Mouse (Mus musculus): ENCODE data around the gene Oas2. TPM values are rescaled to one million over a fixed set of nuclear protein-coding genes. Genes with fewer than 3 reads are reported as not detected.

Oas2 gene
- polyA plus RNA-seq, 1 experiment from 2014 or later, result 0.26 TPM

- ATAC-seq (ENCODE audit: insufficient number of reproducible peaks, insufficient read depth, low FRiP score, low TSS enrichment), result no peak
- H3K4me3 ChIP-seq, result 0 out of 2 replicates have a peak overlapping the region, but pooled peaks have one; percentile 14
- peaks cover 31% of the 10 kb centered on the region for H3K4me1 ChIP-seq
- peak overlapping the region; percentile 41 for H3K4me2 ChIP-seq (replicated peaks)
- no peaks in the 10 kb centered on the region for H3K36me3 ChIP-seq
- H3K9me3 ChIP-seq, result no peaks in the 10 kb centered on the region
- no peak overlapping the region for H3K9ac ChIP-seq
- no peak overlapping the region for H3K27ac ChIP-seq
- 39% methylated on average over 11 of the region's 13 CpGs for WGBS
- peaks cover 66% of the 10 kb centered on the region for H3K27me3 ChIP-seq
These were observed 42.7 kb downstream of the Oas2 start for GRCm38 (mm10) chr5:120706976-120707375.

GRCm38 (mm10) chr5:120706541-120706940, 43.1 kb downstream of the Oas2 start:
- Histone ChIP-seq H3K36me3 (no peaks in the 10 kb centered on the region), H3K9me3 (no peaks in the 10 kb centered on the region), H3K27ac (no peak overlapping the region), H3K4me2 (replicated peaks) (peak overlapping the region; percentile 41), H3K4me1 (peaks cover 31% of the 10 kb centered on the region), H3K9ac (no peak overlapping the region), H3K27me3 (peaks cover 62% of the 10 kb centered on the region), H3K4me3 (0 out of 2 replicates have a peak overlapping the region, but pooled peaks have one; percentile 14)
- ATAC-seq (ENCODE audit: insufficient number of reproducible peaks, insufficient read depth, low FRiP score, low TSS enrichment), result no peak
- 1% methylated on average over 16 of the region's 16 CpGs for WGBS

- WGBS, result 48% methylated on average over 6 of the region's 6 CpGs
- Histone ChIP-seq H3K36me3 (no peaks in the 10 kb centered on the region), H3K9me3 (no peaks in the 10 kb centered on the region), H3K27ac (no peak overlapping the region), H3K4me1 (peaks cover 18% of the 10 kb centered on the region), H3K9ac (no peak overlapping the region), H3K4me3 (no peak overlapping the region), H3K4me2 (replicated peaks) (no peak overlapping the region), H3K27me3 (peaks cover 59% of the 10 kb centered on the region)
- no peak for ATAC-seq (ENCODE audit: insufficient number of reproducible peaks, insufficient read depth, low FRiP score, low TSS enrichment)
These were observed 45.2 kb downstream of the Oas2 start for GRCm38 (mm10) chr5:120704421-120704820.

GRCm38 (mm10) chr5:120703660-120704059, 46.0 kb downstream of the Oas2 start:
- H3K27ac ChIP-seq, result no peak overlapping the region

GRCm38 (mm10) chr5:120702969-120703368, 46.7 kb downstream of the Oas2 start:
- H3K27me3 ChIP-seq, result peaks cover 49% of the 10 kb centered on the region
- H3K4me3 ChIP-seq, result no peak overlapping the region
- no peaks in the 10 kb centered on the region for H3K9me3 ChIP-seq
- no peak overlapping the region for H3K4me2 ChIP-seq (replicated peaks)
- no peak overlapping the region for H3K9ac ChIP-seq
- no peak overlapping the region for H3K27ac ChIP-seq
- no peak for ATAC-seq (ENCODE audit: insufficient number of reproducible peaks, insufficient read depth, low FRiP score, low TSS enrichment)
- H3K4me1 ChIP-seq, result peaks cover 25% of the 10 kb centered on the region
- WGBS, result 95% methylated on average over 2 of the region's 2 CpGs
- H3K36me3 ChIP-seq, result no peaks in the 10 kb centered on the region

More at GRCm38 (mm10) chr5:120703660-120704059, 46.0 kb downstream of the Oas2 start:
- no peak overlapping the region for H3K9ac ChIP-seq
- H3K4me1 ChIP-seq, result peaks cover 22% of the 10 kb centered on the region
- H3K36me3 ChIP-seq, result no peaks in the 10 kb centered on the region
- WGBS, result 77% methylated on average over 3 of the region's 3 CpGs
- H3K27me3 ChIP-seq, result peaks cover 53% of the 10 kb centered on the region
- H3K4me3 ChIP-seq, result no peak overlapping the region
- no peak overlapping the region for H3K4me2 ChIP-seq (replicated peaks)
- ATAC-seq (ENCODE audit: insufficient number of reproducible peaks, insufficient read depth, low FRiP score, low TSS enrichment), result no peak
- H3K9me3 ChIP-seq, result no peaks in the 10 kb centered on the region

GRCm38 (mm10) chr5:120702421-120702820, 47.2 kb downstream of the Oas2 start:
- H3K27me3 ChIP-seq, result peaks cover 45% of the 10 kb centered on the region
- H3K4me3 ChIP-seq, result no peak overlapping the region
- H3K4me2 ChIP-seq (replicated peaks), result no peak overlapping the region
- no peaks in the 10 kb centered on the region for H3K36me3 ChIP-seq
- no peak for ATAC-seq (ENCODE audit: insufficient number of reproducible peaks, insufficient read depth, low FRiP score, low TSS enrichment)
- WGBS, result 80% methylated on average over 4 of the region's 4 CpGs
- H3K27ac ChIP-seq, result no peak overlapping the region
- no peak overlapping the region for H3K9ac ChIP-seq
- H3K4me1 ChIP-seq, result peaks cover 25% of the 10 kb centered on the region
- H3K9me3 ChIP-seq, result no peaks in the 10 kb centered on the region

GRCm38 (mm10) chr5:120700996-120701790, 48.5 kb downstream of the Oas2 start:
- H3K9ac ChIP-seq, result no peak overlapping the region

GRCm38 (mm10) chr5:120698801-120699391, 50.8 kb downstream of the Oas2 start:
- no peaks in the 10 kb centered on the region for H3K9me3 ChIP-seq
- peaks cover 3% of the 10 kb centered on the region; the same call in 1 of the 2 replicates for H3K36me3 ChIP-seq
- peaks cover 21% of the 10 kb centered on the region for H3K4me1 ChIP-seq
- no peak for ATAC-seq (ENCODE audit: insufficient number of reproducible peaks, insufficient read depth, low FRiP score, low TSS enrichment)
- no peak overlapping the region for H3K4me2 ChIP-seq (replicated peaks)
- no peak overlapping the region for H3K4me3 ChIP-seq
- WGBS, result 44% methylated on average over 16 of the region's 16 CpGs
- H3K9ac ChIP-seq, result no peak overlapping the region
- peaks cover 65% of the 10 kb centered on the region for H3K27me3 ChIP-seq
- no peak overlapping the region for H3K27ac ChIP-seq

More at GRCm38 (mm10) chr5:120700996-120701790, 48.5 kb downstream of the Oas2 start:
- peaks cover 56% of the 10 kb centered on the region for H3K27me3 ChIP-seq
- H3K27ac ChIP-seq, result no peak overlapping the region
- no peaks in the 10 kb centered on the region for H3K9me3 ChIP-seq
- no peak for ATAC-seq (ENCODE audit: insufficient number of reproducible peaks, insufficient read depth, low FRiP score, low TSS enrichment)
- WGBS, result 58% methylated on average over 11 of the region's 11 CpGs
- no peak overlapping the region for H3K4me2 ChIP-seq (replicated peaks)
- no peaks in the 10 kb centered on the region for H3K36me3 ChIP-seq
- H3K4me1 ChIP-seq, result peaks cover 15% of the 10 kb centered on the region
- no peak overlapping the region for H3K4me3 ChIP-seq

GRCm38 (mm10) chr5:120698181-120698580, 51.5 kb downstream of the Oas2 start:
- Histone ChIP-seq H3K9me3 (no peaks in the 10 kb centered on the region), H3K27ac (no peak overlapping the region), H3K36me3 (peaks cover 5% of the 10 kb centered on the region; the same call in 1 of the 2 replicates), H3K4me2 (replicated peaks) (no peak overlapping the region), H3K4me1 (peaks cover 21% of the 10 kb centered on the region), H3K27me3 (peaks cover 67% of the 10 kb centered on the region), H3K4me3 (no peak overlapping the region), H3K9ac (no peak overlapping the region)
- WGBS, result 51% methylated on average over 3 of the region's 3 CpGs
- ATAC-seq (ENCODE audit: insufficient number of reproducible peaks, insufficient read depth, low FRiP score, low TSS enrichment), result no peak

- Histone ChIP-seq H3K27ac (no peak overlapping the region), H3K4me3 (no peak overlapping the region), H3K9ac (no peak overlapping the region), H3K4me1 (peaks cover 21% of the 10 kb centered on the region), H3K27me3 (peaks cover 80% of the 10 kb centered on the region), H3K36me3 (peaks cover 5% of the 10 kb centered on the region; the same call in 1 of the 2 replicates), H3K9me3 (no peaks in the 10 kb centered on the region), H3K4me2 (replicated peaks) (no peak overlapping the region)
- no peak for ATAC-seq (ENCODE audit: insufficient number of reproducible peaks, insufficient read depth, low FRiP score, low TSS enrichment)
- 62% methylated on average over 4 of the region's 4 CpGs for WGBS
These were observed 52.8 kb downstream of the Oas2 start for GRCm38 (mm10) chr5:120696865-120697264.

GRCm38 (mm10) chr5:120696057-120696743, 53.5 kb downstream of the Oas2 start:
- peaks cover 5% of the 10 kb centered on the region; the same call in 1 of the 2 replicates for H3K36me3 ChIP-seq
- no peaks in the 10 kb centered on the region for H3K9me3 ChIP-seq
- peaks cover 83% of the 10 kb centered on the region for H3K27me3 ChIP-seq
- WGBS, result 75% methylated on average over 16 of the region's 16 CpGs
- peaks cover 18% of the 10 kb centered on the region for H3K4me1 ChIP-seq
- no peak overlapping the region for H3K9ac ChIP-seq
- no peak overlapping the region for H3K27ac ChIP-seq
- H3K4me3 ChIP-seq, result no peak overlapping the region
- H3K4me2 ChIP-seq (replicated peaks), result no peak overlapping the region
- no peak for ATAC-seq (ENCODE audit: insufficient number of reproducible peaks, insufficient read depth, low FRiP score, low TSS enrichment)

Data from embryonic facial prominence, embryonic 12.5 days (tissue).